Mouse (Mus musculus) liver, embryonic 14.5 days (tissue): ENCODE results near the gene Dnaja4. TPM values are rescaled to one million over a fixed set of nuclear protein-coding genes. Genes with fewer than 3 reads are reported as not detected.

Source experiments
- ATAC-seq: fragments of 200-750 bp; cut with Nextera tagmentation; 2 replicates; pipeline ENCODE4 v1.8.0; 2017; ENCODE audit warnings: moderate number of reproducible peaks, mild to moderate bottlenecking, moderate library complexity; ENCODE audit not compliant: insufficient read depth
- DNase-seq, 3 experiments: peaks; one replicate each; pipeline ENCODE4 v3.0.0-alpha.2; 2012 to 2013; ENCODE audit warnings: low read depth in 3 of 3, low spot score in 3 of 3
- H3K27ac ChIP-seq: fragments of 300-500 bp; sonication (generic); 2 replicates; pipeline ENCODE4 v1.5.1; 2014; ENCODE audit warnings: moderate library complexity, mild to moderate bottlenecking, control low read depth, inconsistent platforms
- H3K27me3 ChIP-seq: fragments of 300-500 bp; sonication (generic); 2 replicates; pipeline ENCODE4 v1.6.1; 2014; ENCODE audit warnings: mild to moderate bottlenecking, low read length, moderate library complexity; ENCODE audit not compliant: control insufficient read depth, insufficient read depth
- H3K36me3 ChIP-seq: fragments of 300-500 bp; sonication (generic); replicated peaks from 2 replicates; pipeline ENCODE4 v1.6.1; 2014; ENCODE audit warnings: low read depth; ENCODE audit not compliant: control insufficient read depth, insufficient read depth
- H3K4me1 ChIP-seq, 2 experiments: fragments of 200-500 bp in 1 of 2; fragments of 300-500 bp in 1 of 2; sonication (generic) in 1 of 2; replicated peaks; 2 replicates each; pipeline ENCODE4 v1.6.1; 2012 to 2014; ENCODE audit warnings: antibody characterized with exemption in 1 of 2, inconsistent platforms in 1 of 2, low read length in 1 of 2; ENCODE audit not compliant: control insufficient read depth in 2 of 2, insufficient read depth in 2 of 2
- H3K4me2 ChIP-seq: fragments of 300-500 bp; sonication (generic); 2 replicates; pipeline ENCODE4 v1.6.1; 2014; ENCODE audit warnings: low read depth, mild to moderate bottlenecking, control low read depth, moderate library complexity
- H3K4me3 ChIP-seq, 2 experiments: fragments of 200-500 bp in 1 of 2; fragments of 300-500 bp in 1 of 2; sonication (generic) in 1 of 2; 2 replicates each; pipeline ENCODE4 v1.5.1; 2012 to 2014; ENCODE audit warnings: low read depth in 2 of 2, low read length in 2 of 2, mild to moderate bottlenecking in 2 of 2, control low read depth in 1 of 2, inconsistent platforms in 1 of 2, moderate library complexity in 1 of 2; ENCODE audit not compliant: insufficient read depth in 1 of 2
- H3K9ac ChIP-seq: fragments of 300-500 bp; sonication (generic); replicated peaks from 2 replicates; pipeline ENCODE4 v1.6.1; 2014; ENCODE audit warnings: mild to moderate bottlenecking, control low read depth, moderate library complexity
- H3K9me3 ChIP-seq: fragments of 300-500 bp; sonication (generic); 2 replicates; pipeline ENCODE4 v1.6.1; 2016; ENCODE audit warnings: low read length, mixed read lengths; ENCODE audit not compliant: control insufficient read depth
- CTCF ChIP-seq: IDR thresholded peaks from 2 replicates; pipeline ENCODE4 v1.5.1; 2016; ENCODE audit warnings: antibody characterized with exemption, low read depth, control low read depth
- EP300 ChIP-seq: IDR thresholded peaks from 2 replicates; pipeline ENCODE4 v1.6.1; 2016; ENCODE audit warnings: antibody characterized with exemption, low read depth
- WGBS: fragments of 180-500 bp; shearing (Covaris S2); extraction: QIAGEN DNeasy Blood & Tissue Kit; methylation state at CpG from one replicate; pipeline ENCODE4 v1.1.7; 2014; ENCODE audit not compliant: insufficient replicate concordance; 5-methylcytosine and 5-hydroxymethylcytosine counted together
- polyA plus RNA-seq, 2 experiments: library from polyadenylated mRNA; depleted of rRNA in 1 of 2; stranded (reverse) in 1 of 2; unstranded in 1 of 2; fragments of >200 nt; fragmentation: Nextera tagmentation in 1 of 2; extraction: Ambion mirVana in 1 of 2; gene quantifications; 2 replicates each; pipeline versions ENCODE4 v1.2.1 to v1.2.3; 2012 to 2014

The Dnaja4 gene
- polyA plus RNA-seq, 2 experiments, result 16.4 to 20.1 TPM

GRCm38 (mm10) chr9:54705561-54705960, 6.9 kb downstream of the Dnaja4 start:
- Histone ChIP-seq H3K9ac (peak overlapping the region; percentile 20; the same call in 1 of the 2 replicates), H3K36me3 (peaks cover 39% of the 10 kb centered on the region), H3K4me3 (no peak overlapping the region), H3K27ac (peak overlapping the region; percentile 28; the same call in 1 of the 2 replicates), H3K9me3 (no peaks in the 10 kb centered on the region), H3K4me1 (peaks cover 50 to 56% of the 10 kb centered on the region in 2 experiments), H3K4me2 (peak overlapping the region; percentile 64), H3K27me3 (peaks cover 5% of the 10 kb centered on the region; the same call in 1 of the 2 replicates)
- no peak for DNase-seq
- TF ChIP-seq CTCF (no peak), EP300 (no peak)
- ATAC-seq, result no peak
- 7% methylated on average over 1 of the region's 1 CpGs for WGBS

- no peak overlapping the region for H3K27ac ChIP-seq
- DNase-seq (no peak), ATAC-seq (no peak)
- TF ChIP-seq CTCF (no peak), EP300 (no peak)
- WGBS, result 66% methylated on average over 8 of the region's 8 CpGs
- peaks cover 33 to 40% of the 10 kb centered on the region in 2 experiments for H3K4me1 ChIP-seq
- H3K36me3 ChIP-seq, result peaks cover 56% of the 10 kb centered on the region
- no peaks in the 10 kb centered on the region for H3K27me3 ChIP-seq
- no peak overlapping the region for H3K4me2 ChIP-seq
- no peak overlapping the region for H3K4me3 ChIP-seq
- no peak overlapping the region for H3K9ac ChIP-seq
- no peaks in the 10 kb centered on the region for H3K9me3 ChIP-seq
Observed at GRCm38 (mm10) chr9:54707288-54707999, 8.8 kb downstream of the Dnaja4 start.

- H3K9me3 ChIP-seq, result no peaks in the 10 kb centered on the region
- DNase-seq, result no peak
- no peak overlapping the region for H3K4me3 ChIP-seq
- WGBS, result 84% methylated on average over 5 of the region's 5 CpGs
- no peak for ATAC-seq
- H3K4me1 ChIP-seq, result peaks cover 27 to 33% of the 10 kb centered on the region in 2 experiments
- no peaks in the 10 kb centered on the region for H3K27me3 ChIP-seq
- peaks cover 58% of the 10 kb centered on the region for H3K36me3 ChIP-seq
- H3K9ac ChIP-seq, result no peak overlapping the region
- H3K4me2 ChIP-seq, result no peak overlapping the region
- no peak for TF ChIP-seq CTCF
- no peak for TF ChIP-seq EP300
- no peak overlapping the region for H3K27ac ChIP-seq
Observed at GRCm38 (mm10) chr9:54708085-54708484, 9.4 kb downstream of the Dnaja4 start.

- no peaks in the 10 kb centered on the region for H3K27me3 ChIP-seq
- no peak for DNase-seq
- H3K4me2 ChIP-seq, result no peak overlapping the region
- ATAC-seq, result no peak
- H3K9me3 ChIP-seq, result no peaks in the 10 kb centered on the region
- no peak overlapping the region for H3K4me3 ChIP-seq
- WGBS, result 77% methylated on average over 3 of the region's 3 CpGs
- H3K36me3 ChIP-seq, result peaks cover 84% of the 10 kb centered on the region
- H3K9ac ChIP-seq, result no peak overlapping the region
- TF ChIP-seq EP300, result no peak
- no peak for TF ChIP-seq CTCF
- no peak overlapping the region for H3K27ac ChIP-seq
- H3K4me1 ChIP-seq, result 0 out of 4 replicates have a peak, but pooled peaks cover 0 to 2% of the 10 kb centered on the region in 2 experiments
Observed at GRCm38 (mm10) chr9:54715776-54716175, 17.1 kb downstream of the Dnaja4 start.

- no peaks in the 10 kb centered on the region for H3K27me3 ChIP-seq
- 0 out of 4 replicates have a peak, but pooled peaks cover 0 to 2% of the 10 kb centered on the region in 2 experiments for H3K4me1 ChIP-seq
- no peak overlapping the region for H3K4me2 ChIP-seq
- peaks cover 75% of the 10 kb centered on the region for H3K36me3 ChIP-seq
- H3K4me3 ChIP-seq, result no peak overlapping the region
- DNase-seq, result no peak
- no peak overlapping the region for H3K27ac ChIP-seq
- no peaks in the 10 kb centered on the region for H3K9me3 ChIP-seq
- ATAC-seq, result no peak
- 75% methylated on average over 3 of the region's 3 CpGs for WGBS
- TF ChIP-seq EP300 (no peak), CTCF (no peak)
- no peak overlapping the region for H3K9ac ChIP-seq
Observed at GRCm38 (mm10) chr9:54717527-54717926, 18.9 kb downstream of the Dnaja4 start.
